In the genomic region with DNA sequence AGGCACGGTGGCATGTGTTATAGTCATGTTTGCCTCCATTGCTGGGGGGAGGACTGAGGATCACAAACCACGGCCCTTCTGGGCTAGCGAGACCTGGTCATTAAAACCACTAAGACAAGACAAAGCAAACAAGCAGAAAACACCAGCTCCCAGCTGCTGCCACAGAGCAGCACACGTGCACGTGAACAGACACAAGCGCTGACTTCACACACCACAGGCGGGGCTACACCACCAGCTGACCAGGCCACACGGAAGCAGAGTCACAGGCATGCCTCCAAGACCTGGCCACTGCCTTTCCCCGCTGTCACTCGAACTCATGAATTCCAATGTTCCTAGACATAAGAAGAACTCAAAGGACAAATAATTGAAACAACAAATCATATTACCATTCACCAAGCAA, we compare ENCODE assay signal across 27 mouse cellular contexts.
"Had no signal": no experiment of that assay in that cellular context is flagged by ENCODE, and none has a peak within 500 bp of the region (broad histone marks: within the 10 kb centered on the region; RNA-seq: fewer than 3 reads in every experiment).

No protein-coding gene starts in this region.

- H3K27ac ChIP-seq: embryonic facial prominence, embryonic 10.5 days; embryonic facial prominence, embryonic 12.5 days; embryonic facial prominence, embryonic 13.5 days; embryonic facial prominence, embryonic 15.5 days; forebrain, embryonic 10.5 days; forebrain, embryonic 12.5 days; forebrain, embryonic 13.5 days; forebrain, embryonic 15.5 days; gastrocnemius, adult 2 months; heart, adult 2 months had no signal

- ATAC-seq: forebrain, embryonic 13.5 days; forebrain, embryonic 14.5 days; forebrain, embryonic 15.5 days; forebrain, embryonic 16.5 days; forebrain, postnatal 0 days had no signal

- H3K4me3 ChIP-seq: embryonic facial prominence, embryonic 10.5 days; embryonic facial prominence, embryonic 12.5 days; embryonic facial prominence, embryonic 13.5 days; embryonic facial prominence, embryonic 15.5 days; erythroblast, embryonic 14.5 days; forebrain, embryonic 10.5 days; forebrain, embryonic 12.5 days; forebrain, embryonic 13.5 days; forebrain, embryonic 15.5 days; gastrocnemius, adult 2 months; heart, adult 2 months had no signal

- H3K9me3 ChIP-seq: embryonic facial prominence, embryonic 10.5 days; embryonic facial prominence, embryonic 12.5 days; embryonic facial prominence, embryonic 13.5 days; embryonic facial prominence, embryonic 15.5 days; forebrain, embryonic 10.5 days; forebrain, embryonic 12.5 days; forebrain, embryonic 13.5 days; forebrain, embryonic 15.5 days had no signal

- H3K27me3 ChIP-seq: embryonic facial prominence, embryonic 12.5 days; embryonic facial prominence, embryonic 13.5 days; embryonic facial prominence, embryonic 15.5 days; forebrain, embryonic 12.5 days; forebrain, embryonic 13.5 days; forebrain, embryonic 15.5 days had no signal

- H3K36me3 ChIP-seq: embryonic facial prominence, embryonic 10.5 days; embryonic facial prominence, embryonic 12.5 days; embryonic facial prominence, embryonic 13.5 days; embryonic facial prominence, embryonic 15.5 days; forebrain, embryonic 10.5 days; forebrain, embryonic 12.5 days; forebrain, embryonic 15.5 days had no signal

- H3K9ac ChIP-seq: embryonic facial prominence, embryonic 12.5 days; embryonic facial prominence, embryonic 13.5 days; embryonic facial prominence, embryonic 15.5 days; forebrain, embryonic 12.5 days; forebrain, embryonic 13.5 days; forebrain, embryonic 15.5 days; forebrain, postnatal 0 days had no signal

- DNase-seq: cerebellum, adult 8-10 months; cerebellum, adult 9-10 months; cerebellum, adult 9-11 months; cerebellum, postnatal 10 days; cerebellum, postnatal 14 days; cerebellum, postnatal 25 days; cerebellum, postnatal 36 days; embryo, embryonic 11 days; forebrain, postnatal 0 days; gastrocnemius, adult 2 months; gastrocnemius, postnatal 10 days; gastrocnemius, postnatal 14 days; gastrocnemius, postnatal 25 days; gastrocnemius, postnatal 36 days; heart, adult 18-20 months; heart, adult 2 months had no signal

- H3K4me1 ChIP-seq: embryonic facial prominence, embryonic 12.5 days; embryonic facial prominence, embryonic 13.5 days; embryonic facial prominence, embryonic 15.5 days; forebrain, embryonic 13.5 days; forebrain, embryonic 15.5 days had no signal

- H3K4me2 ChIP-seq: embryonic facial prominence, embryonic 12.5 days; embryonic facial prominence, embryonic 13.5 days; embryonic facial prominence, embryonic 15.5 days; forebrain, embryonic 12.5 days; forebrain, embryonic 13.5 days; forebrain, embryonic 15.5 days had no signal
